Mouse (Mus musculus): ENCODE measurements around the gene Arhgap8.

The Arhgap8 gene

DNA sequence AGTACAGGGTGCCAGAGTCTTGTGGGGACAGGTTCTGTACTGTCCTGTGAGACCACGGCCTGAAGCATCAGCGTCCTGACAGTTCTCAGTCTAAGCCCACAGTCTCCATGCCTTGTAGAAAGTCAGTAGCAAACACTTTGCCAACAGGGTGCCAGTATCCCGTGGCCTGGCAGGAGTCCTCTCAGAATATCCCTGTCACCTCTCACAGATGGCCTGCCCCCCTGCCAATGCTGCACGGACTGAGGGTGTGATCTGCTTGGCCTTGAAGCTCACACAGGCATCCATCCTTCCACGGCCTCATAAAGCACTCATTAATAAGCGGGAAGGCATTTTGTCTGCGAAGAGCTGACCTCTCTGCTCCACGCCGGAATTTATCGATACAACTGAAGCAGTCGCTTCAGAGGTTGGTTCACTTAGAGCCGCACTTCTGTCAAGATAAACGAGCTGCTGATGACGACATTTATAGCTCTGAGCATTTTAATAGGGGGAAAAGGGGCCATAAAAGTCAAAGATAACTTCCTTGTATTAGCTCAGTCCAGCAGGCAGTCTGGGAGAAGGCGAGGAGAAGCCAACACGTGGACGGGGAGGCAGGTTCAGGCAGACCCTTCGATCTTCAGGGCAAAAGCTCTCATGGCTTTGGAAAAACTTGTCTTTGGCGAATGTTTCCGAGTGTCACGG is 89.6 kb downstream of the Arhgap8 start:
- no peak for DNase-seq

GRCm38 (mm10) chr15:84811126-84811525 is 91.3 kb downstream of the Arhgap8 start:
- no peak for DNase-seq

- no peak for DNase-seq
These were observed 93.0 kb downstream of the Arhgap8 start for GRCm38 (mm10) chr15:84812831-84813357.

- DNase-seq = no peak
These were observed 95.3 kb downstream of the Arhgap8 start for GRCm38 (mm10) chr15:84815171-84815570.

GRCm38 (mm10) chr15:84817589-84817988 is 97.7 kb downstream of the Arhgap8 start:
- no peak for DNase-seq

DNA sequence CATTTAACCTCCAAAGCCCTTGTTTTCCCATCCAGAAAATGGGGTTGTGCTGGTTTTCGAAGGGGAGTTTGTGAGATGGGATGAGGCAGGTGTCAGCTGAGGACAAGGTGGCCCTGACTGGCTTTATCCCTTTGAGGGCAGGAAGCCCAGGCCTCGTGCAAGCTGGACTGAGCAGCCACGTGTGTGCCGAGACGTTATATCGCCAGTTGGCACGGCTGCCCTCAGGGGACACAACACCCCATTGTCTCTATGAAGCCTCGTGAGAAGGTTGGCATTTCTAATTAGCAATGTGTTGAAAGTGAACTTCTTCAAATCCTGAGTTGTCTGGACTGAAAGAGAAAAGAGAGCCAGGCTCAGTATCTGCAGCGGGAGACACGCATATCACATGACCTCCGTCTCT is 98.4 kb downstream of the Arhgap8 start:
- no peak for DNase-seq

GRCm38 (mm10) chr15:84820811-84821210 is 101.0 kb downstream of the Arhgap8 start:
- DNase-seq = no peak
